Mouse (Mus musculus): ENCODE results near the gene Inpp5b. TPM values are rescaled to one million over a fixed set of nuclear protein-coding genes. Genes with fewer than 3 reads are reported as not detected.
A peak's percentile ranks its signal among the peaks of the same experiment; 100 is the strongest.
"Not testable (repeated sequence)": the region's sequence is repeated elsewhere in the genome, so short reads cannot be mapped to it uniquely, and the experiment has no call there.

Inpp5b gene
- total RNA-seq, 2 experiments from 2014 or later: 43.6 to 51.2 TPM

DNA sequence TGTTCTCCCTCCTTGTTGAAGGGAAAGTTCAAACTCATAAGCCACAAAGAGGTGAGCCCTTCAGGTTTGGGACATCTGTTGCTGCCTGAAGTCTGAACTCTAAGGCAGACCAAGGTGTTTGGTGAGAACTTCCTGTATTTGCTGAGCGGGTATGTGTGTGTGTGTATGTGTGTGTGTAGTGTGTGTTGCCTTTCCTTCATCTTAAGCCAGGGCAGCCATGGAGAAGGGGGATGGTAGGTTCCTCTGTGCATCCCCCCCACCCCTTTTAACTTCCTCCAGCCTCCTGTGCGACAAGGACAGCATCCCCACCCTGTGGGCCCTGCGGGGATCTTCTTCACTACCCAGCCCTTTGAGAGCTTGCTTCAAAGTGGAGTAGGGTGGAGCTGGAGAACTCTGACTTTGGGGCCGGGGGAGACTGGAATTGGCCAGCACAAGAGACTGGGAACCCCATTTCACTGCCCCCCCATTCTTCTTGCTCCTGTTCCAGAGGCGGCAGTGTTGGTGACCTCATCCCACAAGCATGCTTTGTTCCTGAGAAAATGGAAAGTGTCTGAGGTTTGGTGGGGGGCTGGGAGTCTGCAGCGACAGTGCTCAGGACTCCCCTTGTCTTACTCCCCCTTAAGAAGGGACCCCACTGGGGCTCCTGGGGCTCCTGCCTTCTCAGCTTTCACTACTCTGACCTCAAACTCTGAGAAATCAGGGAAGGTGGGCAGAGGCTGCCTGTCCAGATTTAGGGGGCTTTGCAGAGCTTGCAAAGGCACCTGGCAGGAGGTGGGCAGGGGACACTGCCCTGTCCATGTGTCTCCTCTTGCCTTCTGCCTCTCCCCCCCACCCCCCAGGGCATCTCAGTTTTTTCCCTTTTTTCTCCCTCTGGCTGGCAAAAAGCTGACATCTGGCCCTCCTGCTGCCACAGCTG is 37.5 kb upstream of the Inpp5b start:
- Histone ChIP-seq H3K4me3 (no peak overlapping the region), H3K27ac (peak overlapping the region; percentile 32; the same call in 1 of the 2 replicates)
- TF ChIP-seq CTCF (conservative IDR thresholded peaks at IDR 0.05): no peak
- no peak for DNase-seq (ENCODE audit: low spot score in 2 of 2)

DNA sequence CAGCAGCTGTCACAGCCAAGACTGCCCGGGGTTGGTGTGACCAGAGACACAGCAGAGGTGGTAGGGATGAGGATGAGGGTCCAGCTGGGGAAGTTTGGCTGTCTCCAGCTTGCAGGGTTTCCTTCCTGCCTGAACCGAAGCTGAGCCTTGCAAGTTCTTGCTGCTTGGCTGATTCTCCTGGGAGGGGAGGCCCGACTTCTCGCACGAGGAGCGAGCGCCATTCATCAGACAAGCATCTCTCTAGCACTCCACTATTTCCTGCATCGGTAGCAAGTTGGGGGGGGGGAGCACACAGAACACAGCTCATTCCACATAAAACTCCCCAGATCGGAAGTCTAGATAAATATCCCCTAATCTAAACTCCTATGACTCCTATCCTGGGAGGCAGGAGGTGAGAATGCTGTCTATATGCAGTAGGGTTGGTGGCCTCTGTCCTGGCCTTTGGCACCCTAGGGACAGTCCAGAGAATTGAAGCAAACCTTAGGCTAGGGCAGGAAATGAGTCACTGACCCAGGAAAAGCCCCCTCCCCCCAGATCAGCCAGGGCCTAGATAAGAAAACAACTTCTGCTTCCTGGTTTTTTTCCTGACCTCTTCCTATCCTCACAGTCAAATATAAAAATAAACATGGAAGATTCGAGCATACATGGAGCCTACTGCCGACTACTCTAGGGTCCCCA is 36.7 kb upstream of the Inpp5b start:
- no peak for TF ChIP-seq CTCF (conservative IDR thresholded peaks at IDR 0.05)

DNA sequence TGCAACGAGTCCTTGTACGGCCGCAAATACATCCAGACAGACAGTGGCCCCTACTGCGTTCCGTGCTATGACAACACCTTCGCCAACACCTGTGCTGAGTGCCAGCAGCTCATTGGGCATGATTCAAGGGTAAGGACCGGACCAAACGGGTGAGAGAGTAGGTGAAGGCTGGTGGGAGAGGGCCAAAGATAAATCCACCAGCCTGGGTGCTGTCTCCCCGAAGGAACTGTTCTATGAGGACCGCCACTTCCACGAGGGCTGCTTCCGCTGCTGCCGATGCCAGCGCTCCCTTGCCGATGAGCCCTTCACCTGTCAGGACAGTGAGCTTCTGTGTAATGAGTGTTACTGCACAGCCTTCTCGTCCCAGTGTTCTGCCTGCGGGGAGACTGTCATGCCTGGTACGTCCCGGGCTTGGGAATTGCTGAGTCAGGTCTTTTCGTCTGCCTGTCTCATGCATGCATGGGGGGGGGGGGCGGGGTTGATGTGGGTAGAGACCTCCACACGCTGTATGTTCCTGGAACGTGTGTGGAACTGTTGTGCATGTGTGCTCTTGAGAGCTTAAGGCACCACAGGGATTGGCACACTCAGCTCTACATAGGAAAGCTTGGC is 35.9 kb upstream of the Inpp5b start:
- DNase-seq (ENCODE audit: low spot score in 2 of 2): no peak
- Histone ChIP-seq H3K4me3 (no peak overlapping the region), H3K27ac (no peak overlapping the region)
- TF ChIP-seq CTCF (conservative IDR thresholded peaks at IDR 0.05): no peak

More for the DNA sequence above, 36.7 kb upstream of the Inpp5b start:
- Histone ChIP-seq H3K4me3 (no peak overlapping the region), H3K27ac (peak overlapping the region; percentile 32; the same call in 1 of the 2 replicates)
- DNase-seq (ENCODE audit: low spot score in 2 of 2): no peak

DNA sequence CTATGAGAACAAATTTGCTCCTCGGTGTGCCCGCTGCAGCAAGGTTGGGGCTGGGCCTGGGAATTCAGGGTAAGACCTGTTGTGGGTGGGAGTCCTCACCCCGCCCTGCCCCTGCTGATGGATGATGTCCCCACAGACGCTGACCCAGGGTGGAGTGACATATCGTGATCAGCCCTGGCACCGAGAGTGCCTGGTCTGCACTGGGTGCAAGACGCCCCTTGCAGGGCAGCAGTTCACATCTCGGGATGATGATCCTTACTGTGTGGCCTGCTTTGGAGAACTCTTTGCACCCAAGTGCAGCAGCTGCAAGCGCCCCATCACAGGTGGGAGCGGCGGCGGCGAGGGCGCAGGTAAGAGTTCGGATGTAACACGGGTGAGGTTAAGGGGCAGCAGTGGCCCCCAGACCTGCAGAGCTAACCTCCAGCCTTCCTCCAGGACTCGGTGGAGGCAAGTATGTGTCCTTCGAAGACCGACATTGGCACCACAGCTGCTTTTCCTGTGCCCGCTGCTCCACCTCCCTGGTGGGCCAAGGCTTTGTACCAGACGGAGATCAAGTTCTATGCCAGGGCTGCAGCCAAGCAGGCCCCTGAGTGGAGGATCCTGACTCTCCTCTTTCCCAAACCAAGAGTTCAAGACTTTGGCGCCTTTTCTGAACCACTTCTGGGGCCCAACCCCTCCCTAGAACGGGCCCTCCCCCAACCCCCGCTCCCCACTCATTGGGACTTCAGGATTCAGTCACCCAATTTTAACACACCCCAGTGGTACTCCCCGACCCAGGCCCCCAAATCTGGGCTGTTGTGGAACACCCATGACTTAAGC is 34.1 kb upstream of the Inpp5b start:
- not testable (repeated sequence) for H3K27ac ChIP-seq; DNase-seq (ENCODE audit: low spot score in 2 of 2); H3K4me3 ChIP-seq

DNA sequence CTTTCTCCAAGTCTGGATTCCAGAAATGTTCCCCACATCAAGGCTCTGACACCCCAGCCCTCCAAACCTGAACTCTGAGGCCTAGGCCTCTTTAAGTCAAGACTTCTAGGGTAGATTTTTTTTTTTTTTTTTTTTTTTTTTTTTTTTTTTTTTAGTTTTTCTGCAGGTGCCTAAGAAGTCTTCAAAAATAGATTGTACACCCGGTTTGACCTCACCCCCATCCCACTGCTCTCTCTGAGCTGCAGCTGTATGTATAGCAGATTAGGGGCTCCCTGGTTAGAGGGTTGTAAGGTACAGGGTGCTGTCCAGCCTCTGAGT is 33.5 kb upstream of the Inpp5b start:
- DNase-seq (ENCODE audit: low spot score in 2 of 2); H3K4me3 ChIP-seq: not testable (repeated sequence)
- peak overlapping the region; percentile 72 for H3K27ac ChIP-seq

DNA sequence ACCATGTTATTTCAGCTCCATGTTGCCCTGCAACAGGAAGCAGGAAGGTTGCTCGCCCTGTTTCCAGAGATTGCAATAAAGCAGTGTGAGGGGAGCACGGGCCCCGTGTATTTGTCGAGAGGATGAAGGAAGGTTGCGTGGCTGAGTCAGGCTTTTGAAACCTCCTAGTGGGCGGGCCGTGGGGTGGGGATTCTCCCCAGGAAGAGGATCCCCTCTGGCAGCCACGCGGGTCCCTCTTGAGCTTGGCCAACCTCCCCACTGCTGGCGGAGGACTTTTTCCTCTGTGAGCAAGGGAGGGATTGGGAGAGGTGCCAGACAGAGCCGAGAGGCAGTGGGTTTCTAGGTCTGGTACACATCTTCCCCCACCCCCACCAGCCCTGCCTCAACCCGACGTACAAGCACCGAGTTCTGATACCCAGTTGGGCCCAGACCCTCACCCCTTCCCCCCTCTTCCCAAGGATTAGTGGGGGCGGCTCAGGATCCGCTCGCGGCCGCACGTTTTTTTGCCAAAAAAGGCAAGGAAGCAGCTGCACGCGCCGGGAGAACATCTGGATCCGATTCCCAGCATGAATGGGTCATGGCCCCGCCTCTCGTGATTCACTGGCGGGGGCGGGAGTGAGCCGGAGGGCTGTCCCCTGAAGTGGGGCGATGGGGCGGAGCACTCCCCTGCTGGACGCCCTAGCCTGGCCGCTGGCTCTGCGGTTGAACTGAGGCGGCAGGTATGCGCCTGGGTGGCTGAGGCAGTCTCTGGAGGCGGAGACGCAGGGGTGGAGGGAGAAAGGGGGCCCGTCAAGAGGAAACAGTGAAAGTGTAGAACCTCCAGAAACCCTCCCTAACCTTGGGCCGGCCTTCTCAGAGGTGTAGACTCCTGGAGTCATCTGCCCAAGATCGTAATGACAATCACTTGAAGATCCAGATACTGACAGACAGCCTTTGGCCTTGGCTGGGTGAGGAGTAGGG is 32.9 kb upstream of the Inpp5b start:
- H3K27ac ChIP-seq: peak overlapping the region; percentile 72
- DNase-seq (ENCODE audit: low spot score in 2 of 2): peak; percentile 50 to 51
- H3K4me3 ChIP-seq: peak overlapping the region; percentile 38
- peak; percentile 38 for TF ChIP-seq CTCF (conservative IDR thresholded peaks at IDR 0.05)

DNA sequence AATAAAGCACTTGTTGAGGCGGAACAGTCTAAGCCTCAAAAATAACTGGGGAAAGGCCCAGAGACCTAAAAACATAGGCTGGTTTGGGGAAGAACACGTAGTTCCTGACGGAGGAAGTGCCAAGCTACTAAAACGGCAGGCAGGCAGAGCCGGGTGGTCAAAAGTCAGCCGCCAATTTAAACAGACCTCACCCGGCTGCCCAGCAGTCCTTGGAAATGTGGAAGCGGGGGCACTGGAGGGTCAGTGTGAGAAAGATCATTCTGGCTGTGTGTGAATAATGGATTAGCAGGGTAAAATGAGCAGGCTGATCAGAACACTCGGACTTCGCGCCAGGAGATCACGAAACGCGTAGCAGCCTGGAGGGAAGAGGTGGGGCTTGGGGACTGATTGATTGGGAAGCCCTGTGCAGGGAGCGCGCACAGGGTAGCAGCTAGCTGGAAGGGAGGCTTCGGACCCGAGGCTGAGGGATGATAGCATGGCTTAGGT is 31.6 kb upstream of the Inpp5b start:
- H3K4me3 ChIP-seq: peak overlapping the region; percentile 22; the same call in 1 of the 2 replicates
- peak overlapping the region; percentile 61; the same call in 1 of the 2 replicates for H3K27ac ChIP-seq
- DNase-seq (ENCODE audit: low spot score in 2 of 2): no peak
- no peak for TF ChIP-seq CTCF (conservative IDR thresholded peaks at IDR 0.05)

DNA sequence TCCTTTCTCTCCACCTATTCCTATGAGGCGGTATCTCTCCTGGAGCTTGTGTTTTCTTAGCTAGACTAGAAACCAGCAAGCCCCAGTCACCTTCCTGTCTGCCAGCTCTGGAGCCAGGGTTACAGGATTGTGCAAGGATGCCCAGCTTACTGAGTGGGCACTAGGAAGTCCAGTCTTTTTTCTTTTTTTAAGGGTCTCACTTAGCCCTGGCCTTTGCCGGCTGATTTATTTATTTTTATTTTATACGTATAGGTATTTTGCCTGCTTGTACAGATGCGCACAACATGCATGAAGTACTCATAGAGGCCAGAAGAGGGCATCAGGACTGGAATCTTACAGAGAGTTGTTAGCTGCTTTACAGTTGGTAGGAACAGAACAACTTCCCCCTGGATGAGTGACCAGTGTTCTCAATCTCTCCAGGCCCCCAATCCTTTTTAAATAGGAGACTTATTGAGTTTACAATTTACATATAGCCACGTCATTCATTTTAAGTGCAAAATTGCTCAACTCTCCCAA is 30.8 kb upstream of the Inpp5b start:
- peak in 1 of 2 experiments; percentile 36 for DNase-seq (ENCODE audit: low spot score in 2 of 2)
- no peak overlapping the region for H3K27ac ChIP-seq
- no peak overlapping the region; the same call in 1 of the 2 replicates for H3K4me3 ChIP-seq
- TF ChIP-seq CTCF (conservative IDR thresholded peaks at IDR 0.05): peak; percentile 84

DNA sequence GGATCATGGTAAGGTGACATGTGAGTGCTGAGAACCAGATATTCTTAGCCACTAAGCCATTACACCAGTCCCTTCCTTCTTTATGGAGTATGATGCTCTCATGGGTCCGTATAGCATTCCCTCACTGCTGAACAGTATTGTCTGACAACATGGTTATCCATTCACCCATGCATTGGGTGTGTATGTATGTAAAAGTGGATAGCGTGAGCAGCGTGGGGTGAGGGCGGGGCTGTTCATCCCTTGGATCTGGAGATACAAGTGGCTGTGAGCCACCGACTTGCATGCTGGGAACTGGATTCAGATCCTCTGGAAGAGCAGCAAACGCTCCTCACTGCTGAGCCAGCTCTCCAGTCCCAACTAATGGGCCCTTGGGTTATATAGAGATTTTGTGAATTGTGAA is 29.0 kb upstream of the Inpp5b start:
- no peak for TF ChIP-seq CTCF (conservative IDR thresholded peaks at IDR 0.05)
- Histone ChIP-seq H3K4me3 (no peak overlapping the region), H3K27ac (no peak overlapping the region)
- DNase-seq (ENCODE audit: low spot score in 2 of 2): no peak

DNA sequence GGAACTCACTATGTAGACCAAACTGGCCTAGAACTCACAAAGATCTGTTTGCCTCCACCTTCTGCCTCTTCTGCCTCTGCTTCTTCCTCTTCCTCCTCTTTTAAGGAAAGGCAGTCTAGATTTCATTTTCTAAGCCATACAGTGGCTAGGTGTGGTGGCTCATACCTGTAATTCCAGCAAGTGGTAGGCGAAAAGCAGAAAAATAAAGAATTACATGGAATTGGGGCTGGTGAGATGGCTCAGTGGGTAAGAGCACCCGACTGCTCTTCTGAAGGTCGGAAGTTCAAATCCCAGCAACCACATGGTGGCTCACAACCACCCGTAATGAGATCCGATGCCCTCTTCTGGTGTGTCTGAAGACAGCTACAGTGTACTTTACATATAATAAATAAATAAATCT is 27.8 kb upstream of the Inpp5b start:
- peak overlapping the region; percentile 83; the same call in 1 of the 2 replicates for H3K27ac ChIP-seq
- not testable (repeated sequence) for H3K4me3 ChIP-seq; DNase-seq (ENCODE audit: low spot score in 2 of 2)

Data from layer of hippocampus, adult 2 months (tissue).